Mouse (Mus musculus) heart, adult 8-10 months (tissue): ENCODE measurements around the gene Rin2. TPM values are rescaled to one million over a fixed set of nuclear protein-coding genes. Genes with fewer than 3 reads are reported as not detected.

Source experiments
- DNase-seq: peaks from one replicate; pipeline ENCODE4 v3.0.0; 2022; ENCODE audit warnings: low spot score
- total RNA-seq, 4 experiments: library from RNA; stranded (reverse); gene quantifications; 2 replicates each; pipeline ENCODE4 v1.2.4; 2022

Gene Rin2
- total RNA-seq, 4 experiments from 2014 or later: 17.8 to 21.7 (median 21.0) TPM

GRCm38 (mm10) chr2:145828603-145829002 lies 153.6 kb downstream of the Rin2 start:
- no peak for DNase-seq

GRCm38 (mm10) chr2:145829231-145829630 lies 154.2 kb downstream of the Rin2 start:
- no peak for DNase-seq

- DNase-seq: no peak
Observed at GRCm38 (mm10) chr2:145830417-145830816, 155.4 kb downstream of the Rin2 start.

GRCm38 (mm10) chr2:145831949-145832835 lies 157.2 kb downstream of the Rin2 start:
- DNase-seq: peak; percentile 72

- DNase-seq: no peak
Observed at GRCm38 (mm10) chr2:145832836-145833221, 157.8 kb downstream of the Rin2 start.

- no peak for DNase-seq
Observed at GRCm38 (mm10) chr2:145833341-145833740, 158.3 kb downstream of the Rin2 start.

- no peak for DNase-seq
Observed at GRCm38 (mm10) chr2:145835920-145836319, 160.9 kb downstream of the Rin2 start.

- no peak for DNase-seq
Observed at GRCm38 (mm10) chr2:145838675-145839074, 163.7 kb downstream of the Rin2 start.

- DNase-seq: no peak
Observed at GRCm38 (mm10) chr2:145839565-145840315, 164.7 kb downstream of the Rin2 start.

GRCm38 (mm10) chr2:145840320-145840719 lies 165.3 kb downstream of the Rin2 start:
- no peak for DNase-seq

- no peak for DNase-seq
Observed at GRCm38 (mm10) chr2:145840910-145841870, 166.2 kb downstream of the Rin2 start.

GRCm38 (mm10) chr2:145843322-145843721 lies 168.3 kb downstream of the Rin2 start:
- DNase-seq: no peak

- no peak for DNase-seq
Observed at GRCm38 (mm10) chr2:145846595-145846994, 171.6 kb downstream of the Rin2 start.

- no peak for DNase-seq
Observed at GRCm38 (mm10) chr2:145849170-145849905, 174.3 kb downstream of the Rin2 start.

GRCm38 (mm10) chr2:145850779-145851178 lies 175.8 kb downstream of the Rin2 start:
- no peak for DNase-seq

- DNase-seq: no peak
Observed at GRCm38 (mm10) chr2:145855831-145856230, 180.8 kb downstream of the Rin2 start.

- DNase-seq: no peak
Observed at GRCm38 (mm10) chr2:145857864-145858263, 182.8 kb downstream of the Rin2 start.

- DNase-seq: peak; percentile 61
Observed at GRCm38 (mm10) chr2:145859442-145859931, 184.5 kb downstream of the Rin2 start.

GRCm38 (mm10) chr2:145859932-145860801 lies 185.2 kb downstream of the Rin2 start:
- peak; percentile 83 for DNase-seq
